Mouse (Mus musculus) liver, adult 2 months (tissue): ENCODE data around the gene Usp3.

Experiments
- CTCF ChIP-seq: fragments of 200-500 bp; IDR thresholded peaks from 2 replicates; pipeline ENCODE4 v1.5.1; 2011; ENCODE audit warnings: low read depth, low read length, control low read depth
- POLR2A ChIP-seq: fragments of 200-500 bp; IDR thresholded peaks from 2 replicates; pipeline ENCODE4 v1.6.1; 2011; ENCODE audit warnings: low read length, control low read depth; ENCODE audit not compliant: insufficient read depth; ENCODE audit errors: extremely low read depth

DNA sequence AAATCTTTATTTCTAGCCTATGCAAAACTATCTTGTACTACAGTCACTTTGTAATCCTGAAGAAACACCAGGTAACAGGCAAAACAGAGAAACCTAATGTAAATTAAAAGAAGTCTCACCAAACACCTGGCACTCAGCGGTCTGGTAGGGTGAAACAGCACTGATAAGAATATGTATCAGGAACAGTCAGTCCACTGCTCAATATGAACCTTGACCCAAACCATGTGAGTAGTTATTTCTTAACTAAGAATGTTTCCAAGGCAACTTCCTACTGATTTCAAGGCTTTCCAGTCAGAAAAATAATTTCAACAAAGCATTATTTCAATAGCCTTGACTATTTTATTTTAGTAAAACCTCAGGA, 17.1 kb downstream of the Usp3 start:
- no peak for TF ChIP-seq POLR2A
- TF ChIP-seq CTCF, result no peak
